Mouse (Mus musculus) cerebellum, adult 2 months (tissue): ENCODE data around the gene Ttll11.

Experiments used
- CTCF ChIP-seq: fragments of 200-500 bp; IDR thresholded peaks from 2 replicates; pipeline ENCODE4 v1.5.1; 2011; ENCODE audit warnings: low read depth, mild to moderate bottlenecking, control low read depth, low read length, moderate library complexity, borderline replicate concordance; ENCODE audit not compliant: insufficient read depth
- POLR2A ChIP-seq: fragments of 200-500 bp; IDR thresholded peaks from 2 replicates; pipeline ENCODE4 v1.6.1; 2011; ENCODE audit warnings: low read length, control low read depth, borderline replicate concordance; ENCODE audit not compliant: insufficient read depth

GRCm38 (mm10) chr2:35809141-35809540 is 170.6 kb downstream of the Ttll11 start:
- no peak for TF ChIP-seq POLR2A
- no peak for TF ChIP-seq CTCF
